Mouse (Mus musculus) cerebellum, adult 11 months (tissue): Measurements from ENCODE around the gene Slc13a3.

Experiments
- DNase-seq: peaks from one replicate; pipeline ENCODE4 v3.0.0; 2022

Gene Slc13a3

DNA sequence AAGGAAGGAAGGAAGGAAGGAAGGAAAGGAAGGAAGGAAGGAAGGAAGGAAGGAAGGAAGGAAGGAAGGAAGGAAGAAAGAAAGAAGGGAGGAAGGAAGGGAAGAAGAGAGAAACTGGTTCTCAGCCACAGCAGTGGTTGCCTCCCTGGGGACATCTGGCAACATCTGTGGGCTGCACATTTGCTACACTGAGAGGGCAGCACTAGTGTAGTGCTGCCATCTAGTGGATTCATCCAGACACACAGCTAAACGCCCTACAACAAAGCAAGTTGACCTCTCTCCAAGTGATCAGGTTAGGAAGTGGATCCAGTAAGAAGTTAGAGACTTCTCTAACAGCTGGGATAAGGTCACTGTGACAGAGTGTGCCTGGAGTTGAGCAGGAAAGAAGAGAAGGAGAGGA, 112.2 kb downstream of the Slc13a3 start:
- DNase-seq: peak; percentile 30
